Mouse (Mus musculus) midbrain, embryonic 14.5 days (tissue): ENCODE measurements around the gene Nfya. TPM values are rescaled to one million over a fixed set of nuclear protein-coding genes. Genes with fewer than 3 reads are reported as not detected.
"Not testable (repeated sequence)": the region's sequence is repeated elsewhere in the genome, so short reads cannot be mapped to it uniquely, and the experiment has no call there.

Experiments
- ATAC-seq: fragments of 200-750 bp; cut with Nextera tagmentation; 2 replicates; pipeline ENCODE4 v1.8.0; 2017; ENCODE audit warnings: moderate number of reproducible peaks, moderate library complexity; ENCODE audit not compliant: low FRiP score, low TSS enrichment
- DNase-seq: peaks from one replicate; pipeline ENCODE4 v3.0.0-alpha.2; 2015
- H3K27ac ChIP-seq: fragments of 300-500 bp; sonication (generic); replicated peaks from 2 replicates; pipeline ENCODE4 v1.5.1; 2014; ENCODE audit warnings: mild to moderate bottlenecking, low read depth, low read length, moderate library complexity
- H3K27me3 ChIP-seq: fragments of 300-500 bp; sonication (generic); 2 replicates; pipeline ENCODE4 v1.6.1; 2014; ENCODE audit warnings: low read length, control low read depth, mixed read lengths; ENCODE audit not compliant: control insufficient read depth, insufficient read depth
- H3K36me3 ChIP-seq: fragments of 300-500 bp; sonication (generic); 2 replicates; pipeline ENCODE4 v1.6.1; 2014; ENCODE audit warnings: low read length, control low read depth; ENCODE audit not compliant: control insufficient read depth, insufficient read depth
- H3K4me1 ChIP-seq: fragments of 300-500 bp; sonication (generic); 2 replicates; pipeline ENCODE4 v1.6.1; 2014; ENCODE audit warnings: mild to moderate bottlenecking, antibody characterized with exemption, low read length, control low read depth; ENCODE audit not compliant: control insufficient read depth, insufficient read depth
- H3K4me2 ChIP-seq: fragments of 300-500 bp; sonication (generic); 2 replicates; pipeline ENCODE4 v1.6.1; 2014; ENCODE audit warnings: mild to moderate bottlenecking, low read length, moderate library complexity
- H3K4me3 ChIP-seq: fragments of 300-500 bp; sonication (generic); replicated peaks from 2 replicates; pipeline ENCODE4 v1.5.1; 2014; ENCODE audit warnings: low read depth, low read length
- H3K9ac ChIP-seq: fragments of 300-500 bp; sonication (generic); replicated peaks from 2 replicates; pipeline ENCODE4 v1.6.1; 2014; ENCODE audit warnings: mild to moderate bottlenecking, low read length, moderate library complexity
- H3K9me3 ChIP-seq: fragments of 300-500 bp; sonication (generic); 2 replicates; pipeline ENCODE4 v1.6.1; 2016; ENCODE audit warnings: low read length, control low read depth, mixed read lengths; ENCODE audit not compliant: control insufficient read depth
- WGBS: fragments of 180-500 bp; shearing (Covaris S2); extraction: QIAGEN DNeasy Blood & Tissue Kit; methylation state at CpG from one replicate; pipeline ENCODE4 v1.1.7; 2014; 5-methylcytosine and 5-hydroxymethylcytosine counted together
- polyA plus RNA-seq: library from polyadenylated mRNA; unstranded; fragments of >200 nt; fragmentation: Nextera tagmentation; extraction: Ambion mirVana; gene quantifications from 2 replicates; pipeline ENCODE4 v1.2.1, GENCODE M21; 2014

The Nfya gene
- polyA plus RNA-seq, 1 experiment from 2014 or later: 16.5 TPM

DNA sequence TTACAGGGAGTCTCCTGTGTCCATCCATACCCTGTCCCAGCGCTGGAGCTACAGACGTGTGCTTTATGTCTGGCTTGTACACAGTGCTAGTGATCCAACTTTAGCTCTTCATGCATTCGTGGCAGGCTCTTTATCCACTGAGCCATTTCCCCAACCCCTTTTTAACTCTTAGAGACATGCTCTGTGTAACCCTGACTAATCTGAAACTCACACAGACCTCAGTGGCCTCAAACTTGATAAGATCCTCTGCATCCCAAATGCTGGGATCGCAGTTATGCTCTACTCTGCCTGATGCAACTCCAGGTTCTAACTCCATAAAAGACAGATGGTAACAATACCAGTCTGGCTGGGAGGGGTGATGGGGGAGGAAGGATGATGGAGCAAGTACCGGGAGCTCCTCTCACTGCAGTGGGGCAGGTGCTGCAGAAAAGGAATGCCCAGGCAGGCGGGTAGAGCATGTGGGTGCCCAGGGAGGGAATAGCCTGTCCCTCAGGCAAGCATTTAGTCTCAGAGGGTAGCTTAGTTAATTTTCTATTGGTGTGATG lies 46.2 kb downstream of the Nfya start:
- Histone ChIP-seq H3K9ac (no peak overlapping the region), H3K4me2 (no peak overlapping the region), H3K4me1 (no peaks in the 10 kb centered on the region), H3K4me3 (no peak overlapping the region), H3K27ac (no peak overlapping the region), H3K9me3 (no peaks in the 10 kb centered on the region), H3K27me3 (no peaks in the 10 kb centered on the region), H3K36me3 (no peaks in the 10 kb centered on the region)
- ATAC-seq (no peak), DNase-seq (no peak)
- 83% methylated on average over 6 of the region's 6 CpGs for WGBS

DNA sequence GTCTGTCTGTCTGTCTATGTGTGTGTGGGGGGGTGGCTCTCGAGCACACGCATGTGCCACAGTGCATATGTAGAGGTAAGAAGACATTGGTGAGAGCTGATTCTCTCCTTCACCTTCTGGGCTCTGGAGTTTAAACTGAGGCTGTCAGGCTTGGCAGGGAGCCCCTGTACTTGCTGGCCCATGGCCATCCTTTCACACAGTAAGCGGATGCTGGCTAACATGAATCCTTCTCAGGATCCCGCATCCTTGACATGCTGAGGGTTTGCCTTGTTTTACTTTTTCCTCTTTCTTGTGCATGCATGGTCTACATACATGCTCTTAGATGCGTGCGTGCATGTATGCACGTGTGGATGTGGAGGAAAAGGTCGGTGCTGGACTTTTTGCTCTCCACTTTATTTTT lies 46.7 kb downstream of the Nfya start:
- DNase-seq: peak; percentile 40
- H3K4me2 ChIP-seq: no peak overlapping the region
- ATAC-seq: no peak
- H3K27me3 ChIP-seq: no peaks in the 10 kb centered on the region
- H3K27ac ChIP-seq: no peak overlapping the region
- H3K4me1 ChIP-seq: no peaks in the 10 kb centered on the region
- no peaks in the 10 kb centered on the region for H3K36me3 ChIP-seq
- 93% methylated on average over 8 of the region's 8 CpGs for WGBS
- H3K9ac ChIP-seq: no peak overlapping the region
- H3K9me3 ChIP-seq: no peaks in the 10 kb centered on the region
- no peak overlapping the region for H3K4me3 ChIP-seq

DNA sequence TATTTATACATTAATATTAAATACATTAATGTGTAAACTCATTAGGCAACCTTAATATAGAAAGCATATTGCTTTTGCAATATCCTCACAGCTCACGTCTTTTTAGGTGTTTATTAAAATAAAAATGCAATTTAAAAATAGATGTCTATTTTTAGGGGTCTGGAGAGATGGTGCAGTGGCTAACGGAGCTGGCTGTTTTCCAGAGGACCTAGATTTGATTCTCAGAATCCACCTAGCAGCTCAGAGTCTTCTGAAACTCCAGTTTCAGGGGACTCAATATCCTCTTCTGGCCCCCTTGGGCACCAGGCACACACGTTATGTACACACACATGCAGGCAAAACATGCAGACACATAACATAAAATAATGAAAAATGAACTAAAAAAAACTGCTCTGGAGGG lies 47.4 kb downstream of the Nfya start:
- 86% methylated on average over 3 of the region's 3 CpGs for WGBS

DNA sequence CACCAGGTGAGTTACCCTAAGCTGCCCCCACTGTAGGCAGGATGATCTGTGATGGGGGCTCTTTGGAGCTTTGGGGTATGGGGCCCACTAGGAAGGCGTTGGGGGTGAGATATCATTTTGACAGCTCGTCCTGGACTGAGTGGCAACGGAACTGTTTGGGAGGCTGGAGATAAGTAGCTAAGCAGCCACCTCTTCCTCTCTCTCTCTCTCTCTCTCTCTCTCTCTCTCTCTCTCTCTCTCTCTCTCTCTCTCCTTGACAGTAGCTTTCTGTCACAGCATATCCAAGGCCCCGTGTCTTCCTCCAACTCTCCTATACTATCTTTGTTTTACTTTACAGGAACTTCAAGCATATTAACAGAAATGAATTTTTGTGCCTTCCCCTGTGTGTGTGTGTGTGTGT lies 49.2 kb downstream of the Nfya start:
- Histone ChIP-seq H3K4me1 (no peaks in the 10 kb centered on the region), H3K36me3 (no peaks in the 10 kb centered on the region), H3K4me3 (no peak overlapping the region), H3K27ac (no peak overlapping the region), H3K27me3 (no peaks in the 10 kb centered on the region), H3K9me3 (no peaks in the 10 kb centered on the region), H3K9ac (no peak overlapping the region), H3K4me2 (no peak overlapping the region)
- ATAC-seq: no peak
- no peak for DNase-seq
- 81% methylated on average over 4 of the region's 4 CpGs for WGBS

More for the DNA sequence above, 47.4 kb downstream of the Nfya start:
- no peak overlapping the region for H3K27ac ChIP-seq
- H3K9ac ChIP-seq: no peak overlapping the region
- H3K36me3 ChIP-seq: no peaks in the 10 kb centered on the region
- H3K9me3 ChIP-seq: no peaks in the 10 kb centered on the region
- DNase-seq (no peak), ATAC-seq (no peak)
- H3K4me1 ChIP-seq: no peaks in the 10 kb centered on the region
- no peaks in the 10 kb centered on the region for H3K27me3 ChIP-seq
- H3K4me3 ChIP-seq: no peak overlapping the region
- H3K4me2 ChIP-seq: no peak overlapping the region

DNA sequence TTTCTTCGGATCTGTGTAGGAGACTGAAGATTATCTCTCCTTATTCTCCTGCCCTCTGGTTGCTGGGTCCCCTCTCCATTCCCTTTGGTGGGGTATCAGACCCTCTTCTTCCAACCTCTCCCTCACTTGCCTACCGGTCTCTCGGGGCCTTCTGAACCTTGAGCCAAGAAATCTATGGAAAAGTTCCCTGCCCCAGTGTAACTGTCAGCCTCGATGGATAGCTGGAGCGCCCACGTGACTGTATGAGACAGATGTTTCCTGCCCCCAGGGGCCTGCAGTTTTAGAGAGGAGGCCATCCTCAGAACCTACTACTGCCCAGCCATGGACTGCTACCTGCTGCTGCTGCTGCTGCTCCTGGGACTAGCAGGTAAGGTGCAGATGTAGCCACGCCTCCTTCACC lies 50.1 kb downstream of the Nfya start, which contains the start of gene Treml1:
TSS of gene Treml1 (plus strand) at position 301 of the 400 bp plus-strand sequence.
- 82% methylated on average over 7 of the region's 7 CpGs for WGBS
- ATAC-seq: no peak
- H3K27me3 ChIP-seq: no peaks in the 10 kb centered on the region
- no peak within 1 kb of the TSS for H3K9ac ChIP-seq
- DNase-seq: no peak
- H3K27ac ChIP-seq: no peak within 1 kb of the TSS
- H3K4me2 ChIP-seq: no peak within 1 kb of the TSS
- no peaks in the 10 kb centered on the region for H3K4me1 ChIP-seq
- H3K4me3 ChIP-seq: no peak within 1 kb of the TSS
- no peaks in the 10 kb centered on the region for H3K36me3 ChIP-seq
- no peaks in the 10 kb centered on the region for H3K9me3 ChIP-seq

DNA sequence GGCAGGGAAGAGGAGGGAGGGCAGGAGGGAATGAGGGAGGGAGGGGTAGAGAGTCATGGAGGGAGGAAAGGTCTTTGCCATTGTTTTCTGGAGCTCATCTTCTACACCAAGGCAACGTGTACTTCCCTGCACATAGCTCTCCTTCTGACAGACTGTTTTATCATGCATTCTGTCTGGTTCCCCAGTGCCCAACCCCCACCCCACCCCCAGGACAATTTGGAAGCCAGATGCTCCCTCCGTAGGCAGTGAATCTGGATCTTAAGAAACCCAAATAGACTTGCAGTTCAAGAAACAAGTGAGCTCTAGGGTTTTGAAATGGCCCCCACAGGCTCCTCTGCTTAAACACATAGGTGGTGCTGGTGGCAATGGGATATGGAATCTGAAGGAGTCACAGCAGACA lies 51.8 kb downstream of the Nfya start:
- Histone ChIP-seq H3K4me3 (no peak overlapping the region), H3K4me2 (no peak overlapping the region), H3K36me3 (no peaks in the 10 kb centered on the region), H3K27ac (no peak overlapping the region), H3K27me3 (no peaks in the 10 kb centered on the region), H3K4me1 (no peaks in the 10 kb centered on the region), H3K9me3 (no peaks in the 10 kb centered on the region), H3K9ac (no peak overlapping the region)
- 44% methylated on average over 2 of the region's 2 CpGs for WGBS
- DNase-seq: no peak
- no peak for ATAC-seq

DNA sequence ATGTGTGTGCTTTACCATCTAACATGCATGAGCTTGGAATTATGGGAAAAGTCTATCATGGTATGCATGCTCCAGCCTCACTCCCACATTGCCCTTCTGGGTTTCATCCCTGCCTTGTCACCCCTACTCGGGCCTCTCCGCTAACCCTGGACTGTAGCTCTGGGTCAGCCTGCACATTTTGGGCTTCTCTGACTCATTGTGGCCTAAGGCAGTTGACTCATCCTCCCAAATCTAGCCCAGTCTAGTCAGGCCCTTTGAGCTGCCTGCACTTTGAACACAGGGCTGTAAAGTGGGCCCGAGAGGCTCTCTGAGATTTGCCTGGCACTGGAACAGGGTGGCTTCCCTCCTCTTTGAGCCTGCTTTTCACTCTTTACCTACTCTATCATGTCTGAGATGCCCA lies 53.9 kb downstream of the Nfya start:
- 83% methylated on average over 3 of the region's 3 CpGs for WGBS
- DNase-seq (no peak), ATAC-seq (no peak)
- no peaks in the 10 kb centered on the region for H3K4me1 ChIP-seq
- H3K4me2 ChIP-seq: no peak overlapping the region
- no peaks in the 10 kb centered on the region for H3K36me3 ChIP-seq
- no peak overlapping the region for H3K9ac ChIP-seq
- H3K27ac ChIP-seq: no peak overlapping the region
- no peaks in the 10 kb centered on the region for H3K9me3 ChIP-seq
- H3K4me3 ChIP-seq: no peak overlapping the region
- no peaks in the 10 kb centered on the region for H3K27me3 ChIP-seq

DNA sequence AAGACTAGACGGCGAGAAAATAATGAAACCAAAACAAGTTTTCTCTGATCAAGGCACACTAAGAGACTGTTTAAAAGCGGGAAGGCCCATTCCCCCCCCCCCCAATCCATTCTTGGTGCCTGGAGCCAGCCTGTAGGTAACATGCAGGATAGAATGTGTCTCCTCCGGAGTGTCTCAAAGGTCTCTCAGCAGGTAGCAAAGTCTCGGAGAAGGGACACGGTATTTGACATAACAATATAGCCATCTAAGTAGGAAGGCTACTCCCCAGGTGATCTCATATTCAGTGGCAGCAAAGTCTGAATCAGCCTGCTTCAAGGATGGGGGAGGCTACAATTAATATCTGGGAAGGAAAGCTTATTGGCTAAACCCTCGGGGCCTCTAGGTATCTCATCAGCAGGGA lies 56.7 kb downstream of the Nfya start:
- not testable (repeated sequence) for H3K36me3 ChIP-seq, H3K9me3 ChIP-seq, ATAC-seq, H3K4me3 ChIP-seq, H3K27me3 ChIP-seq, H3K4me2 ChIP-seq, DNase-seq, H3K27ac ChIP-seq, H3K4me1 ChIP-seq, H3K9ac ChIP-seq
- 59% methylated on average over 7 of the region's 7 CpGs for WGBS

DNA sequence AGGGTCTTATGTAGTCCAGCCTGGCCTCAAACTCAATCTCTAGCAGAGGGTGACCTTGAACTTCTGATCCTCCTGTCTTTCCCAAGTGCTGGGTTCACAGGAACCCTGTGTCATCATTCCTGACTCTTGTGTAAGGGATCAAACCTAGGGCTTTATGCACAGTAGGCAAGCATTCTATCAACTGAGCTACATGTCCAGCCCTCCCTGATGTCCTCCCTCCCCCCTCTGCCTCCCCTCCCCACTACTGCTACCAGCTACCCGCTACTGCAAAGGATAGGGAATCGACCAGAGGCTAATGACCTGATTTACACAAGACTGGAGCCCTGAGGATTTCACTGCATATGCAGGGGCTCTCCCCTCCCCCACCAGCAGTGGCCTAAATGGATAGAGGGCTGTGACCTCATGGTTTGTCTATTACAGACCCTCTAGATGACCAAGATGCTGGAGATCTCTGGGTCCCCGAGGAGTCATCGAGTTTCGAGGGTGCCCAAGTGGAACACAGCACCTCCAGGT lies 59.0 kb downstream of the Nfya start:
- H3K4me2 ChIP-seq: no peak overlapping the region
- DNase-seq (no peak), ATAC-seq (no peak)
- no peak overlapping the region for H3K4me3 ChIP-seq
- no peaks in the 10 kb centered on the region for H3K27me3 ChIP-seq
- H3K27ac ChIP-seq: no peak overlapping the region
- H3K9me3 ChIP-seq: no peaks in the 10 kb centered on the region
- no peaks in the 10 kb centered on the region for H3K36me3 ChIP-seq
- H3K9ac ChIP-seq: no peak overlapping the region
- H3K4me1 ChIP-seq: no peaks in the 10 kb centered on the region
- WGBS: 76% methylated on average over 5 of the region's 5 CpGs
